Mouse (Mus musculus): Measurements from ENCODE around the gene Fank1. TPM values are rescaled to one million over a fixed set of nuclear protein-coding genes. Genes with fewer than 3 reads are reported as not detected.

Fank1 gene
- total and polyA plus RNA-seq, 3 experiments: 0.16 to 0.17 TPM; not detected in 1

DNA sequence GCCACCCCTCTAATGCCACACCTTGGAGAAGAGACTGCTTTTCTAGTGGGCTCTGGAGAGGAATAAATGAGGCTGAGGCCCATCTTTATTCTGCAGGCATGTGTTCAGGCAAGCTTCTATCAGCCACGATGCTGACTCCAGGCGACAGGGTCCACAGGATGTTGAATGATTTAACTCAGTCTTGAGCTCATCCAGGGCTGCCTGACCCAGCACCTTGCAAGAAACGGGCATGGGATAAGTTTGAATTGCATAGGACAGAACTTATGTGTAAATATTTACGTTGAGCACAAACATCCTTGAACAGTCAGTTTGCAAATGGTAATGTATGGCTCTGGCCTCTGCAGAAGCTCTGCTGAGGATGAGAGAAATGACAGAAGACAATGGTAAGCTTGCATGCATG, 82.9 kb downstream of the Fank1 start:
- Histone ChIP-seq H3K36me3 (replicated peaks in 1 of 2; ENCODE audit: control insufficient read depth in 1 of 2, insufficient read depth in 1 of 2, low read length in 1 of 2) (no peaks in the 10 kb centered on the region), H3K79me2 (replicated peaks; ENCODE audit: control insufficient read depth, extremely low read depth, insufficient read depth, poor library complexity, severe bottlenecking) (no peaks in the 10 kb centered on the region), H3K9ac (ENCODE audit: insufficient read depth, low read depth) (no peak overlapping the region), H3K4me3 (replicated peaks in 1 of 3; ENCODE audit: low read depth in 2 of 3, low read length in 2 of 3, poor library complexity in 1 of 3) (no peak overlapping the region), H3K4me1 (ENCODE audit: control insufficient read depth in 1 of 2, insufficient read depth in 2 of 2) (no peaks in the 10 kb centered on the region), H3K9me3 (replicated peaks; ENCODE audit: low read length) (peaks cover 6% of the 10 kb centered on the region), H3K27ac (ENCODE audit: insufficient read depth, low read depth) (no peak overlapping the region), H3K27me3 (replicated peaks) (peaks cover 17% of the 10 kb centered on the region), H3K4me2 (ENCODE audit: insufficient read depth, low read depth, poor library complexity, severe bottlenecking) (no peak overlapping the region)
- dilution Hi-C loops (cut with MboI; ENCODE audit: extremely low pct_ligation_motif_present, extremely low pct_unique_long_range_greater_than_20kb, low sequenced_read_pairs) (no loop called here), in situ Hi-C loops (cut with MboI; ENCODE audit: low pct_ligation_motif_present, low pct_unique_long_range_greater_than_20kb, low sequenced_read_pairs) (loop anchor here (25.0 kb wide), 1 partner anchor 1628 kb away; no protein-coding TSS in a partner anchor)
- DNase-seq (ENCODE audit: extremely low read depth): no peak
- no peak for TF ChIP-seq BHLHE40 (IDR thresholded peaks at IDR 0.05; ENCODE audit: low read depth, low read length)
- no peak for TF ChIP-seq ETS1 (conservative IDR thresholded peaks at IDR 0.05; ENCODE audit: low read depth, low read length)
- TF ChIP-seq CHD1 (IDR thresholded peaks at IDR 0.05; ENCODE audit: low read depth, low read length): no peak
- TF ChIP-seq ZC3H11A (IDR thresholded peaks at IDR 0.05; ENCODE audit: low read depth, low read length): no peak
- no peak for TF ChIP-seq CTCF (conservative IDR thresholded peaks at IDR 0.05 in 1 of 2, IDR thresholded peaks at IDR 0.05 in 1 of 2; ENCODE audit: low read depth in 2 of 2, low read length in 2 of 2)
- TF ChIP-seq KAT2A (IDR thresholded peaks at IDR 0.05; ENCODE audit: insufficient replicate concordance, low read length): no peak
- TF ChIP-seq MYC (IDR thresholded peaks at IDR 0.05; ENCODE audit: low read depth, low read length): no peak
- TF ChIP-seq JUND (conservative IDR thresholded peaks at IDR 0.05; ENCODE audit: low read depth, low read length): no peak

DNA sequence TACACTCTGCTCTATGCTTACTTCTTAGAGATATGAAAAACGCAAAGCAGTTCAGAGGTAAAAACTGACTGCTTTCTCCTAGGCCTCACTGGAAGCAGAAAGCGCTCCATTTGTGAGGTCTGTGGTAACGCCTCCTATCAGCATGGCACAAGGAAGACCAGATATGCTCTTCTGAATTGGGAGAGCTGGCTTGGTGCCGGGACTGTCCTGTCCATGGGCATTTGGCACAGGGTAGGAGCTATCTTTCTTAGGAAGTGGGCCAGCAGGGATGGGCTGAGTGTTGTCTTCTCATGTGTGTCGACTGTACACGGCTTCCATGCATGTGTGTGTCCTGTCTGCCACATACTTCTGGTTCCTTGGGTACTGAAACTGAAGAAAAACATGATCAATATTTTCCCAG, 85.6 kb downstream of the Fank1 start:
- no peak for DNase-seq (ENCODE audit: extremely low read depth)
- Histone ChIP-seq H3K36me3 (replicated peaks in 1 of 2; ENCODE audit: control insufficient read depth in 1 of 2, insufficient read depth in 1 of 2, low read length in 1 of 2) (no peaks in the 10 kb centered on the region), H3K79me2 (replicated peaks; ENCODE audit: control insufficient read depth, extremely low read depth, insufficient read depth, poor library complexity, severe bottlenecking) (no peaks in the 10 kb centered on the region), H3K9me3 (replicated peaks; ENCODE audit: low read length) (peaks cover 8% of the 10 kb centered on the region), H3K4me3 (replicated peaks in 1 of 3; ENCODE audit: low read depth in 2 of 3, low read length in 2 of 3, poor library complexity in 1 of 3) (no peak overlapping the region), H3K4me1 (ENCODE audit: control insufficient read depth in 1 of 2, insufficient read depth in 2 of 2) (no peaks in the 10 kb centered on the region; a peak in 1 of 4 replicates), H3K4me2 (ENCODE audit: insufficient read depth, low read depth, poor library complexity, severe bottlenecking) (no peak overlapping the region), H3K27me3 (replicated peaks) (peaks cover 18% of the 10 kb centered on the region), H3K27ac (ENCODE audit: insufficient read depth, low read depth) (no peak overlapping the region), H3K9ac (ENCODE audit: insufficient read depth, low read depth) (no peak overlapping the region)
- in situ Hi-C loops (cut with MboI; ENCODE audit: low pct_ligation_motif_present, low pct_unique_long_range_greater_than_20kb, low sequenced_read_pairs) (loop anchor here (25.0 kb wide), 1 partner anchor 1625 kb away; no protein-coding TSS in a partner anchor), dilution Hi-C loops (cut with MboI; ENCODE audit: extremely low pct_ligation_motif_present, extremely low pct_unique_long_range_greater_than_20kb, low sequenced_read_pairs) (no loop called here)
- TF ChIP-seq SIN3A (IDR thresholded peaks at IDR 0.05; ENCODE audit: low read length) (no peak), NRF1 (IDR thresholded peaks at IDR 0.05; ENCODE audit: low read depth, low read length) (no peak), BHLHE40 (IDR thresholded peaks at IDR 0.05; ENCODE audit: low read depth, low read length) (no peak), KAT2A (IDR thresholded peaks at IDR 0.05; ENCODE audit: insufficient replicate concordance, low read length) (no peak)

DNA sequence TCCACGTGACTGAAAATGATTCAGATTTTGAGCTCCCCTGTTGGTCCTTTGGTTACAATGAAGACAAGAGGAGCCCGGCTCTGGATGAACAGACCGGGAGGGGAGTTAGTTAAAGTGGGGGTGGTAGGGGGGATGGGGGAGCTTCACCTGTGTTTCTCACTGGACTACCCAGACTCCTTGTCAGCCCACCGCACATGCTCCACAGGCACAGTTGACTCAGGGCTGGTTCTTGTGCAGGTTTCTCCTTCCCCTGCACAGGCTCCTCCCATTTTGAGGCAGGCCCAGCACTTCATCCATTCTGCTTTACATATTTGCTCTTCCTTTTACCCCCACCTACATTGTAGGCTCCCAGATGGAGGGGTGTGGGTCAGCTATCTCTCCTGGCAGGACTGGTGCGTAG, 86.1 kb downstream of the Fank1 start:
- peaks cover 11% of the 10 kb centered on the region for H3K9me3 ChIP-seq (replicated peaks; ENCODE audit: low read length)
- H3K9ac ChIP-seq (ENCODE audit: insufficient read depth, low read depth): no peak overlapping the region
- H3K27me3 ChIP-seq (replicated peaks): peaks cover 23% of the 10 kb centered on the region
- no peaks in the 10 kb centered on the region for H3K79me2 ChIP-seq (replicated peaks; ENCODE audit: control insufficient read depth, extremely low read depth, insufficient read depth, poor library complexity, severe bottlenecking)
- H3K4me3 ChIP-seq (replicated peaks in 1 of 3; ENCODE audit: low read depth in 2 of 3, low read length in 2 of 3, poor library complexity in 1 of 3): no peak overlapping the region
- no peak overlapping the region for H3K27ac ChIP-seq (ENCODE audit: insufficient read depth, low read depth)
- H3K36me3 ChIP-seq (replicated peaks in 1 of 2; ENCODE audit: control insufficient read depth in 1 of 2, insufficient read depth in 1 of 2, low read length in 1 of 2): no peaks in the 10 kb centered on the region
- in situ Hi-C loops (cut with MboI; ENCODE audit: low pct_ligation_motif_present, low pct_unique_long_range_greater_than_20kb, low sequenced_read_pairs) (loop anchor here (25.0 kb wide), 1 partner anchor 1625 kb away; no protein-coding TSS in a partner anchor), dilution Hi-C loops (cut with MboI; ENCODE audit: extremely low pct_ligation_motif_present, extremely low pct_unique_long_range_greater_than_20kb, low sequenced_read_pairs) (no loop called here)
- no peaks in the 10 kb centered on the region; a peak in 1 of 4 replicates for H3K4me1 ChIP-seq (ENCODE audit: control insufficient read depth in 1 of 2, insufficient read depth in 2 of 2)
- H3K4me2 ChIP-seq (ENCODE audit: insufficient read depth, low read depth, poor library complexity, severe bottlenecking): no peak overlapping the region
- no peak for TF ChIP-seq ZNF384 (IDR thresholded peaks at IDR 0.05; ENCODE audit: low read depth, low read length)
- TF ChIP-seq MAX (IDR thresholded peaks at IDR 0.05; ENCODE audit: low read length): no peak
- DNase-seq (ENCODE audit: extremely low read depth): no peak

Measured in CH12.LX (cell line).